Mouse (Mus musculus) forebrain, embryonic 11.5 days (tissue): ENCODE data around the gene Gm44965. TPM values are rescaled to one million over a fixed set of nuclear protein-coding genes. Genes with fewer than 3 reads are reported as not detected.

Experiments
- ATAC-seq: fragments of 200-750 bp; cut with Nextera tagmentation; replicated peaks from 2 replicates; pipeline ENCODE4 v1.8.0; 2017; ENCODE audit warnings: moderate TSS enrichment; ENCODE audit not compliant: low FRiP score
- DNase-seq: peaks from one replicate; pipeline ENCODE4 v3.0.0-alpha.2; 2017; ENCODE audit warnings: low spot score
- H3K27ac ChIP-seq: fragments of 300-500 bp; sonication (generic); 2 replicates; pipeline ENCODE4 v1.5.1; 2014; ENCODE audit warnings: low read depth, low read length
- H3K27me3 ChIP-seq: fragments of 300-500 bp; sonication (generic); 2 replicates; pipeline ENCODE4 v1.6.1; 2014; ENCODE audit warnings: mild to moderate bottlenecking, low read length, mixed read lengths; ENCODE audit not compliant: control insufficient read depth, insufficient read depth
- H3K36me3 ChIP-seq: fragments of 300-500 bp; sonication (generic); 2 replicates; pipeline ENCODE4 v1.6.1; 2014; ENCODE audit warnings: mild to moderate bottlenecking, low read length, moderate library complexity, mixed read lengths; ENCODE audit not compliant: control insufficient read depth, insufficient read depth
- H3K4me1 ChIP-seq: fragments of 300-500 bp; sonication (generic); replicated peaks from 2 replicates; pipeline ENCODE4 v1.6.1; 2014; ENCODE audit warnings: low read length, mixed read lengths; ENCODE audit not compliant: control insufficient read depth, insufficient read depth
- H3K4me2 ChIP-seq: fragments of 300-500 bp; sonication (generic); 2 replicates; pipeline ENCODE4 v1.6.1; 2014; ENCODE audit warnings: low read depth, mild to moderate bottlenecking, low read length, moderate library complexity, mixed read lengths; ENCODE audit not compliant: severe bottlenecking
- H3K4me3 ChIP-seq: fragments of 300-500 bp; sonication (generic); 2 replicates; pipeline ENCODE4 v1.5.1; 2014; ENCODE audit warnings: low read depth, low read length
- H3K9ac ChIP-seq: fragments of 300-500 bp; sonication (generic); 2 replicates; pipeline ENCODE4 v1.6.1; 2014; ENCODE audit warnings: low read length
- H3K9me3 ChIP-seq: fragments of 300-500 bp; sonication (generic); 2 replicates; pipeline ENCODE4 v1.6.1; 2016; ENCODE audit warnings: low read length, mixed read lengths; ENCODE audit not compliant: control insufficient read depth
- WGBS: fragments of 180-500 bp; shearing (Covaris S2); extraction: QIAGEN DNeasy Blood & Tissue Kit; methylation state at CpG from one replicate; pipeline ENCODE4 v1.1.7; 2014; 5-methylcytosine and 5-hydroxymethylcytosine counted together
- polyA plus RNA-seq: library from polyadenylated mRNA; unstranded; fragments of >200 nt; fragmentation: Nextera tagmentation; extraction: Ambion mirVana; gene quantifications from 2 replicates; pipeline ENCODE4 v1.2.1, GENCODE M21; 2014

Gene Gm44965
- polyA plus RNA-seq, 1 experiment from 2014 or later = 0.67 TPM

DNA sequence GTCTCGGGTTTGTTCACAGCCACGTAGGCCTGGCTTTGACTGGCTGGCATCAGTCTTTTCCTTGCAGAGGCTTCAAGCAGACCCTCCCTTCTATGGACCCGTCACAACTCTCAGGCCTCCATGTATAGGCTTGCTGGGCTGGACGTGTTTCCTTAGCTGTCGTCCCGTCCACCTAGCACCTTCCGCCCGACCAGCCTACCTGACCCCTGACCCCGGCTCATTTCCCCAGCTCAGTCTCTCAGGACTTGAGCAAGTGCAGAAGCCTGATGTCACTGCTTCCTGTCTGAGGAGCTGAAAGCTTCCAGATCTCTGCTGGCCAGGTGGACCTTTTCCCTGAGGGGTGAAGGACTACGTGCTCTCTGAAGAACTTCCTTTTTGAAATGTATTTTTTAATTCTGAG, 20.5 kb upstream of the Gm44965 start:
- ATAC-seq (no peak), DNase-seq (no peak)
- Histone ChIP-seq H3K27me3 (no peaks in the 10 kb centered on the region), H3K27ac (no peak overlapping the region), H3K9me3 (no peaks in the 10 kb centered on the region), H3K4me1 (no peaks in the 10 kb centered on the region), H3K9ac (no peak overlapping the region), H3K36me3 (no peaks in the 10 kb centered on the region), H3K4me3 (no peak overlapping the region), H3K4me2 (no peak overlapping the region)
- 77% methylated on average over 10 of the region's 10 CpGs for WGBS

DNA sequence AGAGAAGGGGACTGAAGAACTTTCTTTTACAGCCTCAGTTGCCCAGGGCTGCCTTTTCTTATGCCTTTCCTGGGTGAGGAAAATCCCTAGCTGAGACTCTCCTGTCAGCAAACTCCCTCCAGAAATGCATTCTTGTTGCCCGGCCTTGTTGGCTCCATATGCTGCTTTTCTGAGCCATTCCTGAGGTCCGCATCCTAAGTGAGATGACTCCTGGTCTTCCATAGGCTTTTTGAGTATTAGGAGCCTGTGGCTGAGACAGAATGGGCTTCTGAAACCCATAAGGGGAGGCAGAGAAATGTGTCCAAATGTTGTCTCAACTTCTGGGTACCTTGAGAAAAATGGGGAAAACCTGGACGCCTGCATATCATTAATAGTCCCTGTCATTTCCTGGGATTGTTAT, 19.8 kb upstream of the Gm44965 start:
- no peak overlapping the region for H3K4me2 ChIP-seq
- H3K9me3 ChIP-seq = no peaks in the 10 kb centered on the region
- DNase-seq (no peak), ATAC-seq (no peak)
- no peak overlapping the region for H3K27ac ChIP-seq
- no peak overlapping the region for H3K9ac ChIP-seq
- 80% methylated on average over 3 of the region's 3 CpGs for whole genome bisulfite sequencing
- H3K4me3 ChIP-seq = no peak overlapping the region
- no peaks in the 10 kb centered on the region for H3K4me1 ChIP-seq
- no peaks in the 10 kb centered on the region for H3K27me3 ChIP-seq
- no peaks in the 10 kb centered on the region for H3K36me3 ChIP-seq

DNA sequence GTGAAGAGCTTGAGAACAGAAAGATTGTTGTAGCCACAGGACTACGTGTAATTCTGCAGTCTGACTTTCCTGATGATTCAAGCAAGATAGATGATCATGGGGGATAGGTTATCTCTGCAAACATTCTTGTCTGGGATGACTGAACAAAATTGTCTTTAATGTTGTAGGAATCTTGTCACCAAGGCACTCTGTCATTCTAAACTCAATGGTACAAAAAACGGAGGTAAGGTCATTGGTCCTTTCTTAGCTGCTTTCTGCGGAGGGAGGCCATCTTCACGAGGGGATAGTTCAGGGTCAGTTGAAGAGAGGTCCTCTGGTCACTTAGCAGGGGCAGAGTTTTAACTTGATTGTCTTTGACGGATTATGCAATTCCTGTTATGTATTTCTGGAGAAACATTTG, 15.0 kb upstream of the Gm44965 start:
- WGBS = 74% methylated on average over 5 of the region's 5 CpGs
- Histone ChIP-seq H3K27ac (no peak overlapping the region), H3K9me3 (no peaks in the 10 kb centered on the region), H3K4me3 (no peak overlapping the region), H3K36me3 (no peaks in the 10 kb centered on the region), H3K4me1 (no peaks in the 10 kb centered on the region), H3K4me2 (no peak overlapping the region), H3K27me3 (no peaks in the 10 kb centered on the region), H3K9ac (no peak overlapping the region)
- DNase-seq (no peak), ATAC-seq (no peak)

DNA sequence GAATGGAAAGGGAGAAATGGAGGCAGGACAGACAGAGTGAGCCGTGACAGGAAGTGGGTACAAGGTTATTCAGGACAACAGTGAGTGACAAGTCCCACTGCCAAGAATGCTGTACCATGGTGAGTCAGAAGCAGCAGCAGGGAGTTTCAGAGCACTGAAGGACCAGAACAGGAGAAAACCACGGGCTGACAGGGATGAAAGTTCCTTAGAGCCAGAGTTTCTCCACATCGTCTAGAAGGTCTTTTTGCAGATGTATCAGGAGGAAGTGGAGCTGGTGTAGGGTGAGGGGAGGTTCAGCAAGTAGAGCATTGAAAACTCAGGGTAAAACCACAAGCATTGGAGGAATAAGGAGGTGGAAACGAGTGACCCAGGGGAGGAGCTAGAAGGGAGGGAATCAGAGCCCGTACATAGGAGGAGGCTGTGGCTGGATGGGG, 14.5 kb upstream of the Gm44965 start:
- no peak overlapping the region for H3K4me3 ChIP-seq
- WGBS = 52% methylated on average over 5 of the region's 5 CpGs
- no peak overlapping the region for H3K9ac ChIP-seq

DNA sequence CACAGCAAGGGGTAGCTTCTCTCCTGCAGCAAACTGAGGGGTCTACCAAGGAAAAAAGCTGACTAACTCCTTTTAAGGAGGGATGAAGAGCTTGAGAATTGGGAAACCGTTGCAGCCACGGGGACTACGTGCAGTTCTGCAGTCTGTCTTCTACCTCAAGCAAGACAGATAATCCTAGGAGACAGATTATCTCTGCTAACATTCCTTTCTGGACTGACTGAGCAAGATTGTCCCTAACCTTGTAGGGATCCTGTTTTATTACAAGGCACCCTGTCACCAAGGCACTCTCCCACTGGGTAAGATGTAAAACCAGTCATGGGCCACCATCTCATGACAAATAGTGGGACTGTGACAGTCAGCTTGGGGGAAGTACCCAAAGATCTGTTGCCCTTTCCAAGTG, 12.5 kb upstream of the Gm44965 start:
- DNase-seq = no peak
- 37% methylated on average over 3 of the region's 3 CpGs for WGBS
- Histone ChIP-seq H3K9ac (no peak overlapping the region), H3K36me3 (no peaks in the 10 kb centered on the region), H3K9me3 (no peaks in the 10 kb centered on the region), H3K4me1 (no peaks in the 10 kb centered on the region), H3K27me3 (no peaks in the 10 kb centered on the region), H3K4me2 (no peak overlapping the region), H3K27ac (no peak overlapping the region), H3K4me3 (no peak overlapping the region)
- ATAC-seq = no peak

More for the DNA sequence above, 14.5 kb upstream of the Gm44965 start:
- H3K36me3 ChIP-seq = no peaks in the 10 kb centered on the region
- no peaks in the 10 kb centered on the region for H3K27me3 ChIP-seq
- DNase-seq (no peak), ATAC-seq (no peak)
- no peak overlapping the region for H3K4me2 ChIP-seq
- H3K27ac ChIP-seq = no peak overlapping the region
- H3K4me1 ChIP-seq = no peaks in the 10 kb centered on the region
- no peaks in the 10 kb centered on the region for H3K9me3 ChIP-seq

DNA sequence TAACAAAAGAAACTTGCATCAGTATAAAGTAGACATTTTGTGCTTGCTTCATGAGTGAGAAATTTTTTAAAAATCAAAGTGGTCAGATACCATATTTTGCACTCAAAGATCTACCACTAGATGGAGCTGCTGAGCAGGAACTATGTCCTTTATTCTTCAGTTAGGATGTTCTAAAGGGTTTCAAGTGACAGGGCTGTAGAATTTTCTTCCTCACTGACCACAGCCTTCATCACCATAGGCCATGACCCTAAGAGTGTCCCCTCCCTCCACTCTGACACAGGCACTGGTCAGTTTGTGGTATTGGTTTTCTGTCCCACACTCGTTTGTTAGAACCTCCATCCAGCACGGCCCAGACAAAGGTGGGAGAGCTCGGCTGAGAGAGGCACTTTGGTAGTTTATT, 11.7 kb upstream of the Gm44965 start:
- no peak for DNase-seq
- Histone ChIP-seq H3K27me3 (no peaks in the 10 kb centered on the region), H3K36me3 (no peaks in the 10 kb centered on the region), H3K9ac (no peak overlapping the region), H3K4me3 (no peak overlapping the region), H3K4me2 (no peak overlapping the region), H3K27ac (no peak overlapping the region), H3K9me3 (no peaks in the 10 kb centered on the region), H3K4me1 (no peaks in the 10 kb centered on the region)
- no peak for ATAC-seq
- 75% methylated on average over 3 of the region's 3 CpGs for WGBS

DNA sequence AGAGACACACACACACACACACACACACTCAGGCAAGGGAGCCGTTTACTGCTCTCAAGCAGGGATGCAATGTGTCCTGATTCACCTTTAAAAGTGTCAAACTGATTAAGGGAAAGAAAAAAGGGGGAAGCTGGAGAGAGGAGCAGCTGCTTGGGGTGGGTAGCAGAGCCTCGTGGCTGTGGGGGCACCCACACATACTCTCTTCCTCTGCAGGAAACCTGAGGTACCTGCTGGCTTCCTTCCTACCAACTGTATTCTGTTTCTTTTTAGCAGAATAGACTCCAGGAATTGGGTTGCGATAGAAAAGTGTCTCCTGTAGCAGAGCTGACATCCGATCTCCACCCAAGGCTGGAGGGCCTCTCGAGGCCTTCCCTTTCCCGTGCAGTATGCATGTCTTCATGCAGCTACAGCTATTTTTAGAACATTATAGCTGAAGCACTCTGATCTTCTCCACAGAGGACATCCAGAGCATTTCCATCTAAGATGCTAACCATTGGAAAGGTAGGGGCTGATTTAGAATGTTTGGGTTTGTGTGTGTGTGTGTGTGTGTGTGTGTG, 4.5 kb upstream of the Gm44965 start, which contains the start of gene Gm45021:
TSS of gene Gm45021 (plus strand) at position 417 of the 557 bp plus-strand sequence.
- DNase-seq (no peak), ATAC-seq (no peak)
- H3K4me1 ChIP-seq = 0 out of 2 replicates have a peak, but pooled peaks cover 3% of the 10 kb centered on the region
- no peak within 1 kb of the TSS for H3K4me3 ChIP-seq
- no peak within 1 kb of the TSS for H3K27ac ChIP-seq
- no peaks in the 10 kb centered on the region for H3K9me3 ChIP-seq
- no peaks in the 10 kb centered on the region for H3K27me3 ChIP-seq
- H3K9ac ChIP-seq = no peak within 1 kb of the TSS
- H3K36me3 ChIP-seq = no peaks in the 10 kb centered on the region
- H3K4me2 ChIP-seq = no peak within 1 kb of the TSS
- WGBS = 82% methylated on average over 6 of the region's 6 CpGs

DNA sequence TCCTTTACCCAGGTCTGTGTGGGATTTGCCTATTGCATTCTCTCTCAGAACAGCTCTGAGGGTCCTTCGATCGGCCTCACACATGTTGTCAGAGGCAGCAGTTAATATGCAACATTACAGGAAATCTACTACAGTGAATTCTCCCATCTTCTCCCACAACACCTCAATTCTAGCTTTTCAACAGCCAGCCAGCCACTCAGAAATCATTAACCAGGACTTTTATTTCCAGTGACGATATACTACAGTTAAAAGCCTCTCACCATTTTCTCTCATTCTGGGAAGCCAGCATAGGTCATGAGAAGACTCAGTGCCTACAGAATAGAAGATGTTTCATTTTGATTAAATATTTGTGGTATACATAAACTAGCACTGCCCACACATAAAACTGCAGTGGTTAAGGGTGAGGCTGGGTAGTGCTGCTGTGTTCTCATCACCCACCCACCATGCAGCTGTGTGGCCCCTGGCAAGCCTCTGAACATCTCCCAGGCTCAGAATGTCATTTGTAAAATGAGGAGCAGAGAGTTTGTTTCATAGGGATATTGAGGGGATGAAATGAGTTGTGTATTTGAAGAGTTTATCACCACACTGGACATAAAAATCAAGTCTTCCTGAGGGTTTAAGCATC, 2.4 kb upstream of the Gm44965 start:
- H3K4me1 ChIP-seq = peaks cover 6% of the 10 kb centered on the region; the same call in 1 of the 2 replicates
- no peak overlapping the region for H3K9ac ChIP-seq
- H3K27ac ChIP-seq = no peak overlapping the region
- 89% methylated on average over 3 of the region's 3 CpGs for WGBS
- no peak overlapping the region for H3K4me2 ChIP-seq
- peaks cover 3% of the 10 kb centered on the region; the same call in 1 of the 2 replicates for H3K9me3 ChIP-seq
- no peak overlapping the region for H3K4me3 ChIP-seq
- H3K36me3 ChIP-seq = peaks cover 4% of the 10 kb centered on the region
- no peaks in the 10 kb centered on the region for H3K27me3 ChIP-seq
- ATAC-seq (no peak), DNase-seq (no peak)

DNA sequence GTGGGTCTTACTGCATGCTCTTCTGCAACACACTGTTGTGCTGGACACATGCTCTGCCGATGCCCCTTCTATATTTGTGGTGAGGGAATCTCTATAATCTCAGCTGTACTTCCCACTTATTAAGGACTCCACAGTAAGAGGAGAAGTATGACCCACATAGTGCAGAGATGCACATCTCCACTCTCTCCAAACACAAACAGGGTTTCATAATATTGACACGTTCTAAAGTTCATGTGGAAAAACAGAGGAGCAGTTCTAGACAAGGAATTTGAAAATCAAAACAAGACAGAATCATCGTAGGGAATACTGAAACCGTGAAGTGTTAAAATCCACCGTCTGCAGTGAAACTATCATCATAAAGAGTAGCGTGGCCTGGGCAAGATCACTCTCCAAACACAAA, 1.9 kb upstream of the Gm44965 start:
- no peak overlapping the region for H3K9ac ChIP-seq
- no peak overlapping the region for H3K4me3 ChIP-seq
- 88% methylated on average over 6 of the region's 6 CpGs for WGBS
- ATAC-seq (no peak), DNase-seq (no peak)
- H3K27ac ChIP-seq = no peak overlapping the region
- H3K36me3 ChIP-seq = peaks cover 10% of the 10 kb centered on the region
- no peaks in the 10 kb centered on the region for H3K27me3 ChIP-seq
- peaks cover 7% of the 10 kb centered on the region; the same call in 1 of the 2 replicates for H3K9me3 ChIP-seq
- H3K4me2 ChIP-seq = no peak overlapping the region
- H3K4me1 ChIP-seq = peaks cover 6% of the 10 kb centered on the region; the same call in 1 of the 2 replicates
